Mouse (Mus musculus) brown adipose tissue, adult 24 weeks (tissue): ENCODE measurements at regions not wholly inside any gene's neighbourhood (a gene's known extent, or its start where the extent isn't known, plus 50 kb on each side); places are given as distances from the start of the nearest gene placed in this dataset.

Experiments used
- H3K27ac ChIP-seq: fragments of 200-500 bp; replicated peaks from 2 replicates; pipeline ENCODE4 v1.5.1; 2012; ENCODE audit warnings: low read depth, mild to moderate bottlenecking, low read length
- H3K4me1 ChIP-seq: fragments of 200-500 bp; 2 replicates; pipeline ENCODE4 v1.6.1; 2012; ENCODE audit warnings: low read length, mixed read lengths; ENCODE audit not compliant: control insufficient read depth, insufficient read depth, insufficient read length
- H3K4me3 ChIP-seq: fragments of 200-500 bp; 2 replicates; pipeline ENCODE4 v1.5.1; 2012; ENCODE audit warnings: low read depth, mild to moderate bottlenecking, low read length, moderate library complexity; ENCODE audit not compliant: insufficient read depth

GRCm38 (mm10) chr1:186515071-186515470, 190.7 kb downstream of the Tgfb2 start:
- H3K4me1 ChIP-seq, result no peaks in the 10 kb centered on the region
- H3K4me3 ChIP-seq, result no peak overlapping the region
- H3K27ac ChIP-seq, result no peak overlapping the region

GRCm38 (mm10) chr1:186513861-186514260, 191.9 kb downstream of the Tgfb2 start:
- Histone ChIP-seq H3K27ac (no peak overlapping the region), H3K4me3 (no peak overlapping the region), H3K4me1 (no peaks in the 10 kb centered on the region)

DNA sequence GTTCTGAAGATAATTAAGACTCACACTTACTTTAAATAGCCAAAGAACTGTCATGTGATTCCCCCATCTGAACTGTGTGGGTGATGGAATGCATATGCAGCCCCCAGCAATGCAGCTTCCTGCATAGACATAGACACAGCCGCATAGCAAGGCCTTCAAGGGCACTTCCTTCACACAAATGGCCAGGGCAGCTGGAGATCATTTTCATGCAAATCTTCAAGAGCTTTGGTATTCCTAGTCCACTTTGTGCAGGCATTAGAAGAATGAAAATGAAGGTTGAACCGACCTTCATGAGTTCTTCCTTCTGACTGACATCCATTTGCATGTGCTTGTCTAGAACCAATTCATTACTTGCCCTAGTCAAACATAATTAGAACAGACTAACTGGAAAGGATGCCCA, 195.3 kb downstream of the Tgfb2 start:
- Histone ChIP-seq H3K4me3 (no peak overlapping the region), H3K4me1 (no peaks in the 10 kb centered on the region), H3K27ac (no peak overlapping the region)

- Histone ChIP-seq H3K27ac (no peak overlapping the region), H3K4me1 (no peaks in the 10 kb centered on the region), H3K4me3 (no peak overlapping the region)
These were observed 197.4 kb downstream of the Tgfb2 start for GRCm38 (mm10) chr1:186508358-186508757.

GRCm38 (mm10) chr1:186507956-186508355, 197.8 kb downstream of the Tgfb2 start:
- no peaks in the 10 kb centered on the region for H3K4me1 ChIP-seq

GRCm38 (mm10) chr1:186506517-186506916, 199.3 kb downstream of the Tgfb2 start:
- Histone ChIP-seq H3K27ac (no peak overlapping the region), H3K4me1 (no peaks in the 10 kb centered on the region), H3K4me3 (no peak overlapping the region)

More at GRCm38 (mm10) chr1:186507956-186508355, 197.8 kb downstream of the Tgfb2 start:
- H3K27ac ChIP-seq, result no peak overlapping the region
- H3K4me3 ChIP-seq, result no peak overlapping the region

GRCm38 (mm10) chr1:186505912-186506311, 199.9 kb downstream of the Tgfb2 start:
- H3K27ac ChIP-seq, result no peak overlapping the region
- H3K4me1 ChIP-seq, result no peaks in the 10 kb centered on the region
- H3K4me3 ChIP-seq, result no peak overlapping the region

GRCm38 (mm10) chr1:186505051-186505711, 200.6 kb downstream of the Tgfb2 start:
- Histone ChIP-seq H3K4me3 (no peak overlapping the region), H3K4me1 (no peaks in the 10 kb centered on the region), H3K27ac (no peak overlapping the region)

DNA sequence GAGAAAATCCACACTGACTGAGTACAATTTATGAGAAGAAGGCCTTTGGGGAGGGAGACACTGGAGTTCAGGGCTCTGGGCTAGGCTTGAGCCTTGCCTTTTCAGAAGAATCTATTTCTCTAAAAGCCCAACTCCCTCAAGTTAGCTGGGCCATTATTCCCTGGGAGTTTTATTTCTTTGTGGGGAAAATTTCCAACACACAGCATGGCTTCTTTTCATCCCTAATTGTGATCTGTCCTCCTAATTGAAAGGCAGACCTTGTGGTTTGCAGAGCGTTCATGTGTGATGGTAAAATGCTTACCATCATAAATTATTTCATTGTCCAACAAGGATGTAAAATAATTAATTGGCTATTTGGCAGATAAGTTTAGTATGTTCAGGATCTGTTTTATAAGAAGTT, 204.1 kb downstream of the Tgfb2 start:
- H3K4me3 ChIP-seq, result no peak overlapping the region
- no peak overlapping the region for H3K27ac ChIP-seq
- H3K4me1 ChIP-seq, result no peaks in the 10 kb centered on the region

DNA sequence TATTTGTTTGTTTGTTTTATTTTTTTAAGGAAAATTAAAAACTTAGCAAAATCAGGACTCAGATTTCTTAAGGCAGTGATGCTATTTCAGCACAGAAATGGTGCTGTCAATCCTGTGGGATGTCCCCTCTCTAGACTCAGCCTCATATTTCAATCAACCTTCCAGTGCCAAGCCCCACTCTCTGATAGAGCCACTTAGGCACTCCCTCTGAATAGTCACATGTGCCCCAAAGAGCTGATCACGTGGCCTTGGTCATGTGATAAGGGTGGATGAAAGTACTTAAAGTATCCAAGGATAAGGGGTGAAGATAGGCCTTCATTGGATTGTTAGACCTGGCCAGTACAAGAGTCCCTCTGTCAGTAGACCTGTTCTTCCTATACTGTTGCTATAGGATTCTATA, 207.9 kb downstream of the Tgfb2 start:
- Histone ChIP-seq H3K4me3 (no peak overlapping the region), H3K27ac (no peak overlapping the region), H3K4me1 (no peaks in the 10 kb centered on the region)

DNA sequence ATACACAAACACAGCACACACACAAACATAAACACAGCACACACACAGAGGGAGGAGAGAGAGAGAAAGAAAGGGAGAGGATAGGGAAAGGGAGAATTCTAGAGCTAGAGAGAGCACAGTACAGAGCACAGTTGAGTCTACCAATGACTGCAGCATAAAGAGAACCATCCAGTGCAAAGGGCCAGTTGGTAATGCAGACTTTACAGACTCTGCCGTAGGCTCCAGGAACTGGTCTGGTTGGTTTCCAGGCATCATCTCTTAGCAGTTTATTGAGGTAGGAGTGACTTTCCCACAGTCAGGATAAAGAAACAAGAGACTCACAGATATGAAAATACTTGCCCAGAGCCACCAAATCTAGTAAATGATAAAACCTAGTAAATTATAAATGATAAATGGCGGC, 208.5 kb downstream of the Tgfb2 start:
- H3K4me3 ChIP-seq, result no peak overlapping the region
- H3K4me1 ChIP-seq, result no peaks in the 10 kb centered on the region

DNA sequence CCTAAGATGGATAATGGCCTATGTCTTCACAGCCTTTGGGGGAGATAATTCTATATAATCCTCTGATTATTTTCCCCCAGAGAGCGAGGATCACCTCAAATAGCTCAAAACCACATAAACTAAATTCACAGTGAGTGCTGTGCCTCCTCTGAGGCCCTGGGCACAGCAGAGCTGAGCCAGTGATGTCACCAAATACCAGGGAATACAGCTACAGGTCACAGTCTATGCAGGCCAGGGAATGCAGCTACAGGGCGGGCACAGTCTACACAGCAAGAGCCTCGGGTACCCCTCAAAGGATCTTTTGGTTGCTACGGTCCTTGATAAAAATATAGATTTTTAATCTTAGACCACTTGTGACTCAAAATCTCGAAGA, 211.4 kb downstream of the Tgfb2 start:
- Histone ChIP-seq H3K4me3 (no peak overlapping the region), H3K27ac (no peak overlapping the region), H3K4me1 (no peaks in the 10 kb centered on the region)

More for the DNA sequence above, 208.5 kb downstream of the Tgfb2 start:
- no peak overlapping the region for H3K27ac ChIP-seq

DNA sequence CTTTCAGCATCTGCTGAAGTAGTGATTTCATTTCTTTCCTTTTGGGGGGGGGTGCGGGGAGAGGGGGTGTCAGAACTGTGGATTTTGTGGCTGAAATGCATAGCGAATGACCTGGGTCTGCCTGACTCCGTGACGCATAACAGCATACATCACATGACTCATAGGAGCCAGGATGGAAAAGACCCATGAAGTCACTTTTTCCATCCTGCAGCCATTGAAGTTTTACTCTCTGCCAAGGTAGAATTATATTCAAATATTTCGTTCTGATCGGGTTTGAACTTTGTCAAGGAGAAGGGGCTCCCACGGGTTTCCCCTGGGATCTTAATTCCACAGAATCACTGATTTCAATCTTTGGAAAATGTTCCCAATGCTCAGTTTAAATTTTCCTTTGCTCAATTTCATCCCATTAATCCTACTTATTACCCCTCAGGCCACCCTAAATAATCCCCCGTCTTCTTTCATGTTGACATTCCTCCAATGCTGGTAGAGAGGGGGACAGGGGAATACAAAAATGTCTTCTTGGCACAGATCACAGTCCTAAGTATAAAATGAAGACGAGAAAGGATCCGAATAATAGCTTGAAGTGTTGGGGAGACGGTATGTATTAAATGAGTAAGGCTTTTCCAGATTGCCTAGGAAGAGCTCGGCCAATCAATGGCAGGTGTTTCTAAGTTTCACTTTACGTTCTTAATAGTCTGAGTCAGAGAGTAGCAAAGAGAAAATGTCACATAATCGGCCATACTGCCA, 212.0 kb downstream of the Tgfb2 start:
- H3K27ac ChIP-seq, result no peak overlapping the region
- H3K4me3 ChIP-seq, result no peak overlapping the region

GRCm38 (mm10) chr1:186482177-186482576, 223.6 kb downstream of the Tgfb2 start:
- H3K4me3 ChIP-seq, result no peak overlapping the region
- H3K4me1 ChIP-seq, result no peaks in the 10 kb centered on the region
- H3K27ac ChIP-seq, result no peak overlapping the region

More for the DNA sequence above, 212.0 kb downstream of the Tgfb2 start:
- no peaks in the 10 kb centered on the region for H3K4me1 ChIP-seq

DNA sequence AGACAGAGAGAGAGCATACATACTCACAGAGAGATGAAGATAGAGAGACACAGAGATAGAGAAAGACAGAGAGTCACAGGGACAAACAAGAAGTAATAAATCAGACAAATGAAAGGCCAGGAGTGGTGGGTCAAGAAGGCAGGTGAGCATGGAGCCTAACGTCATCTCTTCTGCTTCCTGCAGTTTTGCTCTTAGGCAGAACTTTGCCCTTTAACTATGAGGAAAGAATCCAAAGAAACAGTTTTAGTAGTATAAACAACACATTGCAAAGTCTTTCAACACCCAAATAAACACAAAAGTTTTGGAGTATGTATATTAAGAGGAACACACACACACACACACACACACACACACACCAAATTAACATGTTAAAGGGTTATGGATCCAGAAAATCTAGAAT, 225.8 kb downstream of the Tgfb2 start:
- H3K27ac ChIP-seq, result no peak overlapping the region
- no peak overlapping the region for H3K4me3 ChIP-seq
- no peaks in the 10 kb centered on the region for H3K4me1 ChIP-seq
